Mouse (Mus musculus): ENCODE results near the gene Dennd1a.

DNA sequence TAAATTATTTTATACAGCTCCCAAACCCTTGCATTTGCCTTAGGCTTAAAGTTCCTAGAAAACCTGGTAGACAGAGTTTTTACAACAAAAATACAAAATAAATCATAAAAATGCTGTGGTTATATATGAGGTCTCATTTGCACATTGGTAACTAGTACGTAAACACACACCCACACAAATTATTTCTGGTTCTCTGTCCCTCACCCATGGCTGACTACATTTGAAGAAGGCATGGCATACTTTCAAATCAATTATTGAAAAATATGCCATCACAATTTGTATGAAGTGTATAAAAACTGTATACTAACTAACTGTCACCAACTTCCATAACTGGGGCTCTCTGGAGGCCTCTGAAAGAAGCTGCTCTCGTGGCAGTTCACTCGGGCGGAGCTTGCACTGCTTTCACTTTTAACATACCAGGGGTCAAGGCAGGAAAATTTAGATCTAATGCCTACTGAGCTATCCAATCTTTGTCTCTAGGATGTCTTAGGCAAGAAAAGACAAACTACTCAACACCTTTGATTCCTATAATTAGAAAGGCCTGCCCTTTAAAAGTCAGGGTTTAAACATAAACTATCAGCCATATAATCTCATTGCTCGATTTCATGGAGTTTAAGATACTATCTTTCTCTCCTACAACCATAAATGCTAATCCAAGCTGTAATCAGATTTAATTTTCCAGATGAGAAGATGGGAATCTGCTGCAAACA lies 122.7 kb downstream of the Dennd1a start:
- TF ChIP-seq POLR2A (IDR thresholded peaks at IDR 0.05; ENCODE audit: insufficient read depth, low read length): no peak
- TF ChIP-seq CTCF (IDR thresholded peaks at IDR 0.05; ENCODE audit: low read depth, low read length): no peak

All from ES-Bruce4 (cell line).